Mouse (Mus musculus) layer of hippocampus, postnatal 25 days (tissue): Measurements from ENCODE around the gene Olfr1417. TPM values are rescaled to one million over a fixed set of nuclear protein-coding genes. Genes with fewer than 3 reads are reported as not detected.
"Not testable (repeated sequence)": the region's sequence is repeated elsewhere in the genome, so short reads cannot be mapped to it uniquely, and the experiment has no call there.

Source experiments
- DNase-seq, 2 experiments: peaks; one replicate each; pipeline ENCODE4 v3.0.0; 2022; ENCODE audit warnings: mixed read lengths in 2 of 2, low spot score in 1 of 2; ENCODE audit errors: extremely low spot score in 1 of 2
- total RNA-seq, 2 experiments: library from RNA; stranded (reverse); gene quantifications; 2 replicates each; pipeline ENCODE4 v1.2.3; 2021

Gene Olfr1417
- not detected for total RNA-seq

GRCm38 (mm10) chr19:11839119-11839518, at the start of gene Olfr1417:
Olfr1417 (minus strand) TSS chr19:11839219.
- no peak for DNase-seq

DNA sequence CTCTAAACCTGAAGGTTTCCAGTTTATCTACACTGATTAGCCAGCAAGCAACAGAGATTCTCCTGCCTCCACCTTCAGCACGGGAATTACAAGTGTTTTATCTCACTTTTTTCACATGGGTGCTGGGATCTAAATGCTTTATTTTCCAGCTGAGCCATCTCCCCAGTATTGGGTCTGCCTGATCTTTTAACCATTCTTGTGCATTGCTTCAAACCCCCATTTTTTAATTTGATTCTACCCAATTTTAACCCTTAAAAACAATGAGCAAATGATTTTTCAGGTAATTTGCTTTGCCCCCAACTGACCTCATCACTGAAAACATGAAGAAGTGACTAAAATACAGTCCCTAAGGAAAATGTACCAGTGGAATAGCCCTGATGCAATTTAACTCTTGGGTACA, 47.2 kb upstream of the Olfr1417 start, which contains the start of gene Olfr1420:
TSS of gene Olfr1420 (plus strand) at position 301 of the 400 bp plus-strand sequence.
- DNase-seq: no peak

GRCm38 (mm10) chr19:11878404-11878803, 39.4 kb upstream of the Olfr1417 start:
- not testable (repeated sequence) for DNase-seq

DNA sequence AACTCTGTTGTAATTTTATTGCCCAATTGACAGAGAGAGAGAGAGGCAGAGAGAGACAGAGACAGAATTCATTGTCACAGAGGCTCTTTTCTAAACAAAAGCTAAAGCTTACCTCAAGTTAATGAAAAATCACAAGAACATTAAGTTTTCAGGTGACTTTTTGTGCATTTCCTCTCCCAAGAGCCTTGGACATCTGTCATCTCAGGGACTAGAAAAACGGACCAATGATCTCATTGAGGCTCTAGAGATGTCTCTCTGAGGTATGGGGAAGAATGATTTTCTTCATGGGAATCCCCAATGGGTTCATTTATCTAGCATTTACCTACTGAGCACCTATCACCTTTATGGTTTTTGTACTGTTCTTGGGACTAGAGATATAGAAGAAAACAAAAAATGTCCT, 36.0 kb upstream of the Olfr1417 start, which contains the start of gene Olfr1419:
TSS of gene Olfr1419 (minus strand) at position 101 of the 400 bp plus-strand sequence.
- DNase-seq: no peak

- no peak for DNase-seq
Measured at GRCm38 (mm10) chr19:11867837-11868236, 28.8 kb upstream of the Olfr1417 start.

DNA sequence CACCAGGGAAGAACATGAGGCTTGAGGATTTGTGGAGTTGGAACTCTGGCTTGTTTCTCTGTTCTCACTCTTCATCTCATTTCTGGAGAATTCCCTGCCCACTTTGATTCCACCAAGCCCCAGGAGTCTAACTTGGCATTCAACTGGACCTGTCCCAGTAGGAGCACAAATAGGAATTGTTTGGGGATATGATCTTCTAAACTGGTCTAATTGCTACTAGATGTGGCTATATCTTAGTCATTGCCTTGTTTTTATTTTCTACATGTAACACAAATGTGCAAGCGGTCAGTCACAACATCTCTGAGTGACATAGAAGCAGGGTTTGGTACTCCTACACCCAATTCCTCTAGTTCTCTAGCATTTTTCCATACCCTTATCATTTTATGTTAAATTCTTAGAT, 21.9 kb upstream of the Olfr1417 start, which contains the start of gene Olfr1418:
TSS of gene Olfr1418 (minus strand) at position 101 of the 400 bp plus-strand sequence.
- DNase-seq: no peak

DNA sequence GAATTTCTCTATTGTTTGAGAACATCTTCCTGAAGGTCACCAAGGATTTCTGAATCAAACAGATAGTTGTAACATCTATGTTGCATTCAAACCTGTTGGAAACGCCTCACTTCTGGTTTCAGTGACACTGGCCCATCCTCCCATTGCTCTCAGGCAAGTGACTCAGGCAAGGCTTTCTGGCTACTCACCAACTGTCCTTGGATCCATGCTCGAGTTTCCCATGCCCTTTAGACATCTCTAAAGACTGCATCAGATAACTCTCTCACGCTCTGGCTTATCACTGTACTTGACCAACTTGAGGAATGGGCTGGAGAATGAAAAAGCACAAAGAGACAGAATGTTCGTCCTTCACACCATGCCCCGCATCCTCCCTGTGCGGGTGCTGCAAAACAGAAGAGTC, 17.5 kb upstream of the Olfr1417 start:
- DNase-seq: no peak

DNA sequence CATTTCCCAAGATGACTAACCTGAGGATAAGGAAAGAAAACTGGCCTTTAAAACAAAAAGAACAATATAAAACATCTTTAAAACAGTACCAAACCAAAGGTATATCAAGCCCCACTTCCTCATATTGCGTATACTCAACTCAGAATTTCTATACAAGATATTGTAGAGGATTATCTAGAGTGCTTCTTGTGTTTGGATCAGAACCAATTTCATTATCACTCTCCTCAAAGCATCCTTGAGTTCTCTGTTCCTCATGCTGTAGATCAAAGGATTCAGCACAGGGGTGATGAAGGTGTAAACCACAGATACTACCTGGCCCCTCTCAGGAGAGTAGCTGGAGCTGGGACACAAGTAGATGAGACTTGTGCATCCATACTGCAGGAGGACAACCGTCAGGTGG, 15.8 kb upstream of the Olfr1417 start:
- no peak for DNase-seq

DNA sequence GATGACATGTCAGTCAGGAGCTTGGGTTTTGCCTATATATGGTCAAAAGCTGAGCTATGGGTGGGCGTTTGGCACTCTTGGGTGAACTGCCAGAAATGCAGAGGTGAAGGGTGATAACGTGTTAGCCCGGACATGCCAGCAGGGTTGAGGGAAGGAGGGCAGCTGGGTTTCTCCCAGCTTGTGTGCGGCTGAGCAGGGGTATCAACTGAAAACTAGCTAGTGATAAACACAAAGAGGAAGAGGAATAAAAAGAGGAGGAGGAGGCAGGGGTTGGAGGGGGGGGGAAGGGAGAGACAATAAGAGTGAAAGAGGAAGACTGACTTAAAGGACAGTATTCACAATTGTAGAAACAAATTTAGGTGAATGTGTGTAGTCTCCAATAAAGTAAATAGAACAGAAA, 13.6 kb upstream of the Olfr1417 start:
- DNase-seq: no peak

DNA sequence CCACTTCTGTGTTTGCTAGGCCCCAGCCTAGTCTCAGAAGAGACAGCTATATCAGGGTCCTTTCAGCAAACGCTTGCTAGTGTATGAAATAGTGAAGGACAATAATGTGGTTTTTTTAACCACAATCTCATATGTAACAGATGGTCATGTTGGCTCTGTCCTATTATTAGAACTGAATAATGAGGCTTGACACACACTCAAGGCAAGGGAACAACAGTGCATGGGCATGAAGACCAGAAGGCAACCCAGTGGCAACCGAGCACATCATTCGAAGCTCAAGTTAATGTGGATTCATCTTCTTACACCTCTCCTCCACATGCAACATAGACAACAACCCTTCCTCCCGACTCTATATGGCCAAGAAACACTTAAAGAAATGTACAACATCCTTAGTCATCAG, 7.3 kb upstream of the Olfr1417 start:
- no peak for DNase-seq

DNA sequence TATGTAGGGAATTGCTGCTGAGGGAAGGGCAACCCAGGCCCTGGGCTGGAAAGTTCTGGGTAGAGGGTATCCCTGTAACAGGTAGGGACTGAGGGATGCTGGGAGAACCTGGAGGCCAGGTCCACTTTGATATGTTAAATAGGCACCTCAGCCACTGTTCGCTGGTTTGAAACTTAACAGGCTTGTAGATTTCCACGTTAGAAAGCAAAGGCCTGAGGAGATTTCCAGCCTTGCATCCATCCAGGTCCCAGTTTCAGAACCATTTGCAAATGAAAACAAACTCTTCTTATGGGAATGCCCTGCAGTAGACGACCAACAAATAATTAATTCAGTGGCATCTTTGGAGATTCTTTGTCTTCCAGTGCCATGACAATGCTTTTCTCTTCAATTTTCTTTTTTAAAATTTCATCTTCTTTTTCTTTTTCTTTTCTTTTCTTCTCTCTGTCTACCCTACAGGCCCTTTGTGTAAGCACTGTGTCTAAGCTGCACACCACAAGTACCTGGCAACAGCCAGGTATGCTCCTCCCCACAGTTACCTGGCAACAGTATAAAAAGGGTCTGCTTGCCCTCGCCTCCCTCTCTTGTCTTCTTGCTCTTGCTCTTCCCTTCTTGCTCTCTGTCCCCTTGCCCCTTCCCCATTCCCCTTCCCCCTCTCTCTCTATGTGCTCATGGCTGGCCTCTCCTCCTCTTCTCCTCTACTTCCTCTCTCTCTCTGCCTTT, 15.5 kb downstream of the Olfr1417 start:
- no peak for DNase-seq

DNA sequence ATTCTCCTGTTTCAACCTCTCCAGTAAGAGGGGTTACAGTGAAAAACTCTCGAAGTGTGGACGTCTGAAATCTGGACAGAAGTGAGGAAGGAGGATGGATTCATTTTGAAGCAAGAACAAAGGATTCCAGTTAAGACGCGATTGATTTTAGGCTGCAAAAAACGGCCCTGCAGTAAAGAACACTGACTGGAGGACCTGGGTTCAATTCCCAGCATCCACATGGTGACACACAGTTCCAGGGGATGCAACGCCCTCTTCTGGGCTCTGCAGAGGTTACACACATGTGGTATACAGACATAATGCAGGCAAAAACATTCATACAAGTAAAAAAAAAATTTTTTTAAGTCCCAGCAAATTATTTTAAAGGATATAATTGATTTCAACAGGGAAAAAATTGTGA, 18.8 kb downstream of the Olfr1417 start:
- no peak for DNase-seq

- peak; percentile 51 to 78 for DNase-seq
Measured at GRCm38 (mm10) chr19:11819800-11820199, 19.2 kb downstream of the Olfr1417 start.

DNA sequence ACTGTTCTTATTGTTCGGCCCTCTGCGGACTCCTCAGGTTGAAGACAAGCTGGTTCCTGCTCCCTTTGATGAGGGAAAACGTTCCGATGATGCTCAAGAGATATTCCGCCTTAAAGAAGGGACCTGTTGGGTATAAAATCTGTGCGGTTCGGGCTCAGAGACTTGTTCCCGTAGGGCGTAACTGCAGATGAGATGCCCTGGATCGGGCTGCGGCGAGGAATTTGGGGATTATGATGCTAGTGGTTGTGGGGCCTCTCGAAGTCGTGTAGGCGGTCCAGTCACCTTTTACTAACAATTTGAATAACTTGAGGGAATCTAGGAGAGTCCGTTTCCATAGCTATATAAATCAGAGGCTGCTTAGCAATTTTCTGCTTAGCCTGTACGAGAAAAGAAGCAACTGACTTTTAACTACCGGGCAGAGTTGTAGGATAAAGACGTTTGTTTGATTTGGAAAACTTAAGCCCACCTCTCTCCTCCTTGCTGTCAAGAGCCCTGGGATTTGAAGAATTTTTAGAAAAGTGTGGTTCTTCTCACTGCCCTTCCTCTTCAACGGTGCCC, 19.8 kb downstream of the Olfr1417 start, which contains the start of gene Stx3:
TSS of gene Stx3 (minus strand) at position 261 of the 558 bp plus-strand sequence.
- DNase-seq: no peak

- DNase-seq: peak; percentile 33 to 44
Measured at GRCm38 (mm10) chr19:11818199-11819142, 20.5 kb downstream of the Olfr1417 start.

DNA sequence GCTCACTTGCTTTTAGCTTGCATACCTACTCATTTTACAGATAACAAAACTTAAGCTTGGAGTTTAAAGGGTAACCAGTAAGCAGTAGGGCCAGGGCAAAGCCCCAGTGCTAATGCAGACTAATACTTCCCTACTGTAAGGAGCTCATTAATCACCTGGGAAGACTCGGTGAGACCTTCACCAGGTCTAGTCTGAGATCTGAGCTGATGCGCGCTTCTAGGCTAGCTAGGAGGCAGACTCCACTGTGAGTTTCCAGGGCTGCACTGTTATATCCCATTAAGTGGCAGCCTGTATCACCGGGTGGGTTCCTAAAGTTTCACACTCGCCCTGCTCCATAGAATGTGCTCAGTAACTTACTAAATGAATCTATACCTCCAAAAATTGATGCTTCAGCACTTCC, 21.4 kb downstream of the Olfr1417 start:
- DNase-seq: no peak

- DNase-seq: no peak
Measured at GRCm38 (mm10) chr19:11816706-11817105, 22.3 kb downstream of the Olfr1417 start.

DNA sequence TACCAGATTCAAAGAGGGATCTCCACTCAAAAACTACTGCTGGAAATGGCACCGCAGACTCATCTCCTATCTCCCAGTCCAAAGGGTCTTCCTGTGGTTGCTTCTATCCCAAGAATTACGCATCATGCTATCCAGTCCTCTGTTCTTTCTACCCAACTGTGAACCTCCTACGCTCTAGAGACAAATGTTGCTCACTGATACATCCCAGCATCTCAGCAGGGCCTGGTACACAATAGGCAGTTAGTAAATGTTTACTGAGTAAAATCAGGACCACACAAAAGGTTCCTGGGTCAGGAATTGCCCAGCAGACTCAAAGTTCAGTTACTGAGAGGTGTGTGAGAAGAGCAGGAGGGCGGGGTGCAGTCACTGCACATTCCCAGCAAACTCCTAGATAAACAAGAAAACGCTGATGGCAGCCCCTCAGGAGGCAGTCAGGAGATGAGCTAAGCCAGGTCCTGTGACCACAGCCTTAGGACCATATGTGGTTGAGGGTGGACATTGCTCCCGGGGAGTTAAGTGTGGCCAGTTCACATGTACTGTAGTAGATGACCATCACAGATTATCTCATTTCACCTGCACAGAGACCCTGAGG, 24.2 kb downstream of the Olfr1417 start:
- no peak for DNase-seq

DNA sequence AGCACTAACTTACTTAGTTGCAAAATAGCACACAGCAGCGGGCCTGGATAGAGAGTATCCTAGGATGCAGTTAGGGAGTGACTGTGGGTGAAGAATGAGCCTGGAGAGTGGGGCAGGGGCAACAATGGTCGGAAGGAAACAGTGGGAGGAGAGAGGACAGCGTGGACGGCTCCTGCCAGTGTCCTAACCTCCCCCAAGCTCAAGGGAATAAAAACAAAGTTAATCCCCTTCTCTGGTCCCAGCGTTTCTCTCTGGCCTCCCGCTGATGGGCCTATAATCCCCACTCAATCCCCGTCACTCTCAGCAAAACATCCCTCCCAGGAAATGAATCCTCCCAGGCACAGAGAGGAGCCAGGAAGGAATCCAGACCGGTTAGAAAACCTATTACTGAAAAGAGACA, 25.4 kb downstream of the Olfr1417 start:
- DNase-seq: no peak

DNA sequence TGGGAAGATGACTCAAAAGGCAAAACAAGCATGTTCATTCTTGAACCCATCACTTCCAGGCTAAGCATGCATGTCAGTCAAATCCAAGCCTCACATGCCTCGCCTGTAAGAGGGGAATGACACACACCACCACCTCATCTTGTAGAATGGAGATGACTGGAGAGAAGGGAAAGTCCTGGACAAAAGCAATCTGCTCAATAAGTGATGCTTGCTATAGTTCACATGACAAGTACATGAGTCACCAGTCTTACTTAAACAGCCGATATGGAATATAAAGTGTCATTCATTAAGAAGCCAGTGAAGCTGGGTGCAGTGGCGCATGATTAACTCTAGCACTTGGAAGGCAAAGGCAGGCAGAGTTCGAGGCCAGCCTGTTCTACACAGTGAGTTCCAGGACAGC, 25.9 kb downstream of the Olfr1417 start:
- DNase-seq: no peak
